Mouse (Mus musculus) NIH3T3 (cell line): ENCODE data around the gene Rad18.
"Not testable (repeated sequence)": the region's sequence is repeated elsewhere in the genome, so short reads cannot be mapped to it uniquely, and the experiment has no call there.

ENCODE experiments used
- DNase-seq: peaks from one replicate; pipeline ENCODE4 v3.0.0-alpha.2; 2012; ENCODE audit warnings: low read depth

Rad18 gene

GRCm38 (mm10) chr6:112696056-112696950 lies at the start of gene Rad18:
Gene Rad18 (minus strand): TSS chr6:112696686.
- peak; percentile 96 for DNase-seq

DNA sequence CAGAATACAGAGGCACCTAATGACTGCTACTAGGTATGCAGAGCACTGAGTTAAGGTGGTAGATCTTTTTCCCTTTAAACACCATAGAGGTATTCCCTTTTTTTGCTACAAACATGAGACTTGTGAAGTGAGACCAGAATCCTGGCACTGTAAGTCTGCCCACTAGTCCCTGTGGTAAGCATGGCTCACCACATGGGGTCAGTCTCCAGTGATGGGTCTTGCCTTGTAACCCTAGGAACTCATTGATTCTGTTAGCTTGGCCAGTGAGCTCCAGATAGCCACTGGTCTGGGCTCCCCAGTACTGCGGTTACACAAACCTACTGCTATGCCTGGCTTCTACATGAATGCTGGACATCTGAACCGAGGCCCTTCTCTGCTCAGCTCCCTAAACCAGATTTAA lies 45.8 kb upstream of the Rad18 start:
- DNase-seq = peak; percentile 52

DNA sequence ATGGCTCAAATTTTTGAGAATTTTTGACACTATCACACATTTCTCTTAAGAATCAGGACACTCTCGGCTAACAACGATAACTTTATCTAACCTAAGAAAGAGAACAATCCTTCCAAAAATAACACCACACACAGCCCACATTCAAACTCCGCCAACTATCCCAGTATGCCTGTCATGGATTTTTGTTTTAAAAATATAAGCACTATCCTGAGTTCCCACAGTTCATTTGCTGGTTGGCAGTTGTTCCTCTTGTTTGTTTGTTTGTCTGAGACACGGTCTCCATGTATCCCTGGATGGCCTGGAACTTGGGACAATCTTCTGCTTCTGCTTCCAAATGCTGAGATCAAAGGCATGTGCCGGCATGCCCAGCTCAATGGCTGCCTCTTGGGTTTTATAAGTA lies 45.3 kb upstream of the Rad18 start:
- no peak for DNase-seq

GRCm38 (mm10) chr6:112739635-112740034 lies 43.1 kb upstream of the Rad18 start:
- no peak for DNase-seq

- no peak for DNase-seq
Observed at GRCm38 (mm10) chr6:112738924-112739323, 42.4 kb upstream of the Rad18 start.

- no peak for DNase-seq
Observed at GRCm38 (mm10) chr6:112736471-112736870, 40.0 kb upstream of the Rad18 start.

DNA sequence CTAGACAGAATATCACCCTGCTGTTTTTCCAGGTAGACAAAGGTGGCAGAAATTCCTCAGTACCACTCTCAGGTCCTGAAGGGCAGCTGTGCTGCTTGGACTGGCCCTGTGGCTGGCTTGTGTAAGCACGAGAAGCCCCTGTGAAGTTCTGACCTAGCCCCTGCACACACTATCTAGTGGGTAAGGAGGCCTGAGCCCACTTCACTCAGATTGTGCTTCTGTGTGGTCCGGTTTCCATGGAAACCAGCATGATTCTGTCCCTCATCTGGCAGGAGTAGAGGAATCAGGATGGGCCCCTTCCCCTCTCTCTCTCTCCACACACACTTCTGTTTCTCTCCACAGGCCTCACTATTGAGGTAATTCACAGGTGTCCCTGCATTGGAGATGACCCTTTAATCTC lies 38.6 kb upstream of the Rad18 start:
- no peak for DNase-seq

GRCm38 (mm10) chr6:112733942-112734341 lies 37.5 kb upstream of the Rad18 start:
- DNase-seq = no peak

DNA sequence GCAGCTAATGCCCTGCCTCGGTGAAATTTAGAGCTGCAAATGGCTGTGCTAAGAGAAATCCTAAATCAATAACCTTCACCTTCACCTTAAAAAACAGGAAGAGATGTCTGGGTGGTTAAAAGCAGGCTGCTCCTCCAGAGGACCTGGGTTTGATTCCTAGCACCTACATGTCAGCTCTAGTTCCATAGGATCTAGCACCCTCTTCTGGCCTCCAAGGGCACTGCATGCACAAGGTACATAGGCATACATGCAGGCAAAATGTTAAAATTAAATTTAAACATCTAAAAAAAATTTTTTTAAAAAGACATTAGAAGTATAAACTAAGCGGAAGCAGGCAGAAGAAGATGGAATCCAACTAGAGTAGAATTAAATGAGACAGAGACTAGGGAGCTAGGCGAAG lies 35.9 kb upstream of the Rad18 start:
- peak; percentile 14 for DNase-seq

DNA sequence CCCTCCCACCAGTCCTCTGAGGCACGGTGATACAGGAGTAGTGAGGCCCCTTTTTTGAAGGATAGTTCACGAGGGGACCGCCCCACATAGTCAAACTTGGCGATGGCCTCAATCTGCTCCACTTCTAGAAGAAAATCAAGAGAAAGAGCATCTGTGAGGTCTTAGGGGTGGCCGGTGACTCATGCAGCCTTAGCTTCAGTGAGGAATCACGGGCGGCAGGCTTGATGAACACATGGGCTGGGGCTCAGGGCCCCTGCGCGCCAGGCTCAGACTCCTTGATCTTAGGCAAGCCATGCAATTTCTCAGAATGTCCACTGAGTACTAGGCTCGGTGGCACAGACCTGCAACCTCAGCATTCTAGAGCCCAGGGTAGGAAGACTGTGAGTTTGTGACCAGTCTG lies 34.9 kb upstream of the Rad18 start:
- DNase-seq = peak; percentile 16

- DNase-seq = peak; percentile 52
Observed at GRCm38 (mm10) chr6:112728760-112729422, 32.4 kb upstream of the Rad18 start.

GRCm38 (mm10) chr6:112725468-112725867 lies 29.0 kb upstream of the Rad18 start:
- DNase-seq = no peak

- no peak for DNase-seq
Observed at GRCm38 (mm10) chr6:112720409-112721080, 24.1 kb upstream of the Rad18 start.

DNA sequence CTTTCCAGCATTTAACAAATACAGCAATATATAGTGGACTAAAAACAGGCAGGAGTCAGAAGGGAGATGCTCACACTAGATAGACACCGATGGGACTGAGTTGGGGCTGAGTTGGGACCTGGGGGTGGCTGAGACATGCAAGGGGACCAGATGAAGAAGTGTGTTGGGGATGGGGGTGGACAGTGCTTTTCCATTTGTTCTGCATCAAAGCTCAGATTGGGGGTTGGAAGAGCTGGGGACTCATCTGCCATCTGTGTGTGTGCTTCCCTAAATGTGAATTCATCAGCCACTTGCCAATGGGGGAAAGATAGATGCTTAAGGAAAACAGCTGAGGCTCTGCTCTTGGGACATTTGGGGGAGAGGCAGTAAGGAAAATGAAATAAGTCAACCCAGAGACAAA lies 23.5 kb upstream of the Rad18 start:
- no peak for DNase-seq

DNA sequence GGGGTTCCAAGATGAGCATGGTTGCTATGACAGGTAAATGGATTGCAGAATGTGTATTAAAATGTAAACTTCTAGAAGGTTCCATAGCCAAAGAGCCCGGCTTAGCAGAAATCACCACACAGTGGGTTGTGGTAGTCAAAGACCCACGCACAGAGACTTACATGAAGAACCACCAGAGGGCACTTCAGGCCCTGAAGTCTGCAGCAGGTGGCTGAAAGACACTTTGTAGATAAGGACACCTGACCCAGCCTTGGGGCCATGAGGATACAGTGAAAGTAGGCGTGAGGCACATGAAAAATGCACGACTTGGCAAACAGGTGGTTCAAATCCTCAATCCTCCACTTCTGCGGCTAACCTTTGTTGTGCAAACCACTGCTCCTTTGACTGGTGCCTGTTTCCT lies 20.7 kb upstream of the Rad18 start:
- peak; percentile 66 for DNase-seq

GRCm38 (mm10) chr6:112713951-112714350 lies 17.5 kb upstream of the Rad18 start:
- no peak for DNase-seq

DNA sequence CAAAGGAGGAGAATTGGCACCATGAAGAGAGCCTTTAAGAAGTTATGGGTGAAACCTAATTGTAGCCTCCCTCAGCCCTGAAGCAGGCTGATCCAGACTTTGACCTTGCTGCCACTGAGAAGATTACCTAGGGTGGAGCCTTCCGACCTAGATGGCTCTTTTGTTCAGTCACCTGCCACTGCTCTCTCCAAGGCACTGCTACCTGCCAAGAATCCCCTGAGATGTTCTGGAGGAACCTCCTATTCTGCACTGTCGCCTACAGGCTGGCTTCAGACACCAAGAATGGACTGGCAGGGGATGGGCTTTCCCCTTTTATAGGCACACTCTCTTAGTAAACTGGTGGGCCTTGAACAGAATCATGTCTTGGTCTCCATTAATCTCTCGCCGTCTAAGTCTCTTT lies 5.8 kb upstream of the Rad18 start:
- not testable (repeated sequence) for DNase-seq

- peak; percentile 81 for DNase-seq
Observed at GRCm38 (mm10) chr6:112700392-112700791, 3.9 kb upstream of the Rad18 start.

GRCm38 (mm10) chr6:112699115-112699514 lies 2.6 kb upstream of the Rad18 start:
- no peak for DNase-seq

GRCm38 (mm10) chr6:112694492-112694891 lies 2.0 kb downstream of the Rad18 start:
- DNase-seq = no peak

DNA sequence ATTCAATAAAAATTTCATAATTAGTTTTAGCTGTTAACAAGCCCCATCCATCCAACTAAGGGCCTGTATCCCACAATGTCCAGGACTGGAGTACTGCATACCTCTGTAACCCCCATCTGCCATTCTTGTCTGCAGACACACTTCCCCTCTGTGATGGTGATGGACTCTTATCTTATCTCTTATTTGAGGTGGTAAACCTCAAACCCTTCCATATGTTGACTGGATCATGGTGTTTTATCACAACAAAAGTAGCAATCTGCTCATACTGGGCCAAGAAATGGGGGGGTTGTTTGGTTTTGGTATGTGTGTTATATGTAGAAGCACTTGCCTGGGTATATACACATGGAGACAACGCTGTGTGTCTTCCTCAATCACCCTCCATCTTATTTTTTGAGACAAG lies 5.0 kb downstream of the Rad18 start:
- no peak for DNase-seq

DNA sequence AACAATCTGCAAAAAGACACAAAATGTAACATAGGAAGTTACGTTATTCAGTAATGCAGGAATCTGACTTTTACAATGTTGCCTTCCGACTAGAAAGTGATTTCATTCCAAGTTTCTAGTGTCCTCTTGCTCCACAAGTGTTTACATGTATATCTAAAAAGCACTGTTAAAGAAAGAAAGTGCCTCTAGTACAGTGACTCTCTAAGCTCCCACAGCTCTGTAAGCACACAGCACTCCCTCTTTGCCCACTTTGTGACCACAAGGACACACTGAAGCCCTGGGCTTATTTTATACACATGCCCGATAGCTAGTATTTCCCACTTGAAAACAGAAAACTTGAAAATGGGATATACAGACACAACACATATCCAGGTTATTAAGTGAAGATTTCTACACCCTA lies 8.5 kb downstream of the Rad18 start:
- DNase-seq = no peak

DNA sequence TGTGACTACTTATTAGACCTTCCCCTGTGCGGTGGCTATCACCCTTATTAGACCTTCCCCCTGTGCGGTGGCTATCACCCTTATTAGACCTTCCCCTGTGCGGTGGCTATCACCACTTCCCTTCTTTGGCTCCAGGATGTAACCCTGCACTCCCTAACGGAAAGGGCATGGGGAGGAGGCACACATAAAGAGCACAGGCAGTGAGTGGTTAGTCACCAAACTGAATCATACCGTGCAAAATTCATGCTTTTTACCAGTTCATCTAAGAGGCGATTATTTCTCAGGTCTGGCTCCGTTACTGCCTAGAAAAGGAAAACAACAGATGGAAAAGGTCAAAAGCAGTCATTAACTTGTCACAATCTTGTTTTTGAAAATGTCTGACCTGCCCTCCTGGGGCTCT lies 10.0 kb downstream of the Rad18 start:
- peak; percentile 70 for DNase-seq
